Mouse (Mus musculus) heart, embryonic 14.5 days (tissue): ENCODE results near the gene Wnt3a. TPM values are rescaled to one million over a fixed set of nuclear protein-coding genes. Genes with fewer than 3 reads are reported as not detected.

Source experiments
- ATAC-seq: fragments of 200-750 bp; cut with Nextera tagmentation; 2 replicates; pipeline ENCODE4 v1.8.0; 2017; ENCODE audit warnings: low read depth, moderate TSS enrichment; ENCODE audit not compliant: insufficient number of reproducible peaks, insufficient read depth, low FRiP score
- H3K27ac ChIP-seq, 2 experiments: fragments of 200-500 bp in 1 of 2; fragments of 300-500 bp in 1 of 2; sonication (generic) in 1 of 2; replicated peaks in 1 of 2; 2 replicates each; pipeline ENCODE4 v1.5.1; 2012 to 2014; ENCODE audit warnings: low read depth in 2 of 2, low read length in 2 of 2, control low read depth in 1 of 2, mild to moderate bottlenecking in 1 of 2, mixed read lengths in 1 of 2; ENCODE audit not compliant: control insufficient read depth in 1 of 2, insufficient read depth in 1 of 2
- H3K27me3 ChIP-seq: fragments of 300-500 bp; sonication (generic); 2 replicates; pipeline ENCODE4 v1.6.1; 2014; ENCODE audit warnings: mild to moderate bottlenecking, low read length, control low read depth; ENCODE audit not compliant: control insufficient read depth, insufficient read depth
- H3K36me3 ChIP-seq: fragments of 300-500 bp; sonication (generic); 2 replicates; pipeline ENCODE4 v1.6.1; 2014; ENCODE audit warnings: mild to moderate bottlenecking, control low read depth, low read length, mixed read lengths; ENCODE audit not compliant: control insufficient read depth, insufficient read depth
- H3K4me1 ChIP-seq, 2 experiments: fragments of 200-500 bp in 1 of 2; fragments of 300-500 bp in 1 of 2; sonication (generic) in 1 of 2; 2 replicates each; pipeline ENCODE4 v1.6.1; 2012 to 2014; ENCODE audit warnings: low read length in 2 of 2, control low read depth in 1 of 2, mixed read lengths in 1 of 2; ENCODE audit not compliant: control insufficient read depth in 2 of 2, insufficient read depth in 2 of 2
- H3K4me2 ChIP-seq: fragments of 300-500 bp; sonication (generic); 2 replicates; pipeline ENCODE4 v1.6.1; 2014; ENCODE audit warnings: mild to moderate bottlenecking, low read length
- H3K4me3 ChIP-seq, 2 experiments: fragments of 200-500 bp in 1 of 2; fragments of 300-500 bp in 1 of 2; sonication (generic) in 1 of 2; 2 replicates each; pipeline ENCODE4 v1.5.1; 2012 to 2014; ENCODE audit warnings: low read length in 2 of 2, mild to moderate bottlenecking in 2 of 2, control low read depth in 1 of 2, low read depth in 1 of 2, moderate library complexity in 1 of 2; ENCODE audit not compliant: control insufficient read depth in 1 of 2, insufficient read depth in 1 of 2
- H3K9ac ChIP-seq: fragments of 300-500 bp; sonication (generic); 2 replicates; pipeline ENCODE4 v1.6.1; 2014; ENCODE audit warnings: mild to moderate bottlenecking, low read length
- H3K9me3 ChIP-seq: fragments of 300-500 bp; sonication (generic); 2 replicates; pipeline ENCODE4 v1.6.1; 2016; ENCODE audit warnings: low read length, control low read depth; ENCODE audit not compliant: control insufficient read depth
- WGBS: fragments of 180-500 bp; shearing (Covaris S2); extraction: QIAGEN DNeasy Blood & Tissue Kit; methylation state at CpG from one replicate; pipeline ENCODE4 v1.1.7; 2014; 5-methylcytosine and 5-hydroxymethylcytosine counted together
- microRNA-seq: library from miRNA; unstranded; fragments of <30 nt; microRNA quantifications from one replicate; pipeline ENCODE4, GENCODE M21; 2016
- polyA plus RNA-seq: library from polyadenylated mRNA; unstranded; fragments of >200 nt; fragmentation: Nextera tagmentation; extraction: Ambion mirVana; gene quantifications from 2 replicates; pipeline ENCODE4 v1.2.1, GENCODE M21; 2014

Gene Wnt3a
- polyA plus RNA-seq, 1 experiment from 2014 or later: not detected

GRCm38 (mm10) chr11:59208153-59208831, 82.3 kb downstream of the Wnt3a start, which contains the start of gene 2310033P09Rik:
Gene 2310033P09Rik (plus strand): TSS chr11:59208321.
- WGBS: under 1% methylated on average over 67 of the region's 67 CpGs
- H3K27ac ChIP-seq: peak within 1 kb of the TSS; percentile 88 to 93
- ATAC-seq: peak; percentile 76
- peaks cover 2 to 18% of the 10 kb centered on the region in 2 experiments; a peak in 3 of 4 replicates for H3K4me1 ChIP-seq
- H3K36me3 ChIP-seq: peaks cover 76% of the 10 kb centered on the region
- no peaks in the 10 kb centered on the region for H3K9me3 ChIP-seq
- H3K4me2 ChIP-seq: peak within 1 kb of the TSS; percentile 75
- H3K27me3 ChIP-seq: no peaks in the 10 kb centered on the region
- peak within 1 kb of the TSS; percentile 75 to 79 for H3K4me3 ChIP-seq
- H3K9ac ChIP-seq: peak within 1 kb of the TSS; percentile 90

- Histone ChIP-seq H3K4me2 (peak within 1 kb of the TSS; percentile 95), H3K4me3 (peak within 1 kb of the TSS; percentile 83 to 86), H3K27me3 (no peaks in the 10 kb centered on the region), H3K9me3 (no peaks in the 10 kb centered on the region), H3K4me1 (peaks cover 6 to 12% of the 10 kb centered on the region in 2 experiments), H3K27ac (peak within 1 kb of the TSS; percentile 74 to 91), H3K36me3 (peaks cover 46% of the 10 kb centered on the region), H3K9ac (peak within 1 kb of the TSS; percentile 87)
- WGBS: under 1% methylated on average over 63 of the region's 63 CpGs
- ATAC-seq: peak; percentile 83
Observed at GRCm38 (mm10) chr11:59202081-59202995, 88.2 kb downstream of the Wnt3a start, which contains the start of gene Mrpl55. Gene Mrpl55 (plus strand): TSS chr11:59202486.

- Histone ChIP-seq H3K27ac (peak overlapping the region; percentile 74 to 91), H3K36me3 (peaks cover 37% of the 10 kb centered on the region), H3K4me1 (peaks cover 6 to 12% of the 10 kb centered on the region in 2 experiments), H3K4me3 (peak overlapping the region; percentile 83 to 86), H3K9ac (peak overlapping the region; percentile 87), H3K27me3 (no peaks in the 10 kb centered on the region), H3K4me2 (peak overlapping the region; percentile 95), H3K9me3 (no peaks in the 10 kb centered on the region)
- peak; percentile 11; the same call in 1 of the 2 replicates for ATAC-seq
- WGBS: 25% methylated on average over 16 of the region's 16 CpGs
Observed at GRCm38 (mm10) chr11:59201216-59202002, 89.1 kb downstream of the Wnt3a start.

Small RNA genes lying within 50 kb of the gene (microRNA-seq; reads per million reads assigned to microRNA genes)
- not detected for gene Gm24756

Other genes with a start within 250 kb of the Wnt3a start
- gene Obscn, start 154.3 kb downstream of the Wnt3a start, polyA plus RNA-seq: 69.1 and 69.4 TPM in 2 replicates
- 4.6 and 4.9 TPM in 2 replicates for gene Iba57, start 127.0 kb downstream of the Wnt3a start, polyA plus RNA-seq
- gene Gjc2, start 107.5 kb downstream of the Wnt3a start, polyA plus RNA-seq: 0.23 and 0.39 TPM in 2 replicates
- 133 and 136 TPM in 2 replicates for gene Guk1, start 98.5 kb downstream of the Wnt3a start, polyA plus RNA-seq
- 131 and 133 TPM in 2 replicates for gene Mrpl55, start 88.3 kb downstream of the Wnt3a start, polyA plus RNA-seq
- gene 2310033P09Rik, start 82.4 kb downstream of the Wnt3a start, polyA plus RNA-seq: 20.0 and 22.1 TPM in 2 replicates
- gene Arf1, start 62.5 kb downstream of the Wnt3a start, polyA plus RNA-seq: 556 and 557 TPM in 2 replicates
- gene Wnt9a, start 16.2 kb upstream of the Wnt3a start, polyA plus RNA-seq: 0.97 and 1.2 TPM in 2 replicates
- gene Prss38, start 84.9 kb upstream of the Wnt3a start, polyA plus RNA-seq: not detected in 2 replicates
- 10.8 and 11.4 TPM in 2 replicates for gene Jmjd4, start 159.3 kb upstream of the Wnt3a start, polyA plus RNA-seq
- 93.8 and 98.8 TPM in 2 replicates for gene Snap47, start 160.4 kb upstream of the Wnt3a start, polyA plus RNA-seq
- 7.6 and 7.9 TPM in 2 replicates for gene Zfp867, start 181.7 kb upstream of the Wnt3a start, polyA plus RNA-seq
- 12.0 and 13.4 TPM in 2 replicates for gene Zkscan17, start 236.0 kb upstream of the Wnt3a start, polyA plus RNA-seq